ENCODE assay signal across 20 mouse cellular contexts in genomic region chr19:55095547-55095946, GRCm38 (mm10). TPM values are rescaled to one million over a fixed set of nuclear protein-coding genes. Genes with fewer than 3 reads are reported as not detected.
DNase-seq lines count a peak whose midpoint lies in the region; ATAC-seq and TF ChIP-seq lines count a peak whose summit lies in the region.
"Had no signal": no experiment of that assay in that cellular context is flagged by ENCODE, and none has a peak within 500 bp of the region (broad histone marks: within the 10 kb centered on the region; RNA-seq: fewer than 3 reads in every experiment).

No protein-coding gene starts in this region.

- no peaks in the 10 kb centered on the region for H3K9me3 ChIP-seq in forebrain, embryonic 13.5 days (replicated peaks)
- H3K9me3 ChIP-seq: embryonic facial prominence, embryonic 15.5 days; forebrain, embryonic 10.5 days; limb, embryonic 15.5 days; neural tube, embryonic 13.5 days had no signal

- H3K4me2 ChIP-seq in forebrain, embryonic 13.5 days = no peak overlapping the region
- H3K4me2 ChIP-seq: embryonic facial prominence, embryonic 15.5 days; limb, embryonic 15.5 days; neural tube, embryonic 13.5 days had no signal

- H3K27me3 ChIP-seq in forebrain, embryonic 13.5 days = no peaks in the 10 kb centered on the region
- H3K27me3 ChIP-seq: embryonic facial prominence, embryonic 15.5 days; limb, embryonic 15.5 days; neural tube, embryonic 13.5 days; Patski had no signal

- H3K36me3 ChIP-seq in forebrain, embryonic 13.5 days (ENCODE audit: poor library complexity, severe bottlenecking) = peaks cover 27% of the 10 kb centered on the region

- no peak for ATAC-seq in forebrain, embryonic 13.5 days
- ATAC-seq: CD4-positive, CD25-positive, alpha-beta regulatory T cell, adult 4 months; Patski had no signal

- H3K4me1 ChIP-seq in brown adipose tissue, adult 24 weeks (ENCODE audit: control insufficient read depth, insufficient read depth, insufficient read length, low read length) = peaks cover 2% of the 10 kb centered on the region; the same call in 1 of the 2 replicates
- H3K4me1 ChIP-seq in forebrain, embryonic 13.5 days = peaks cover 16% of the 10 kb centered on the region

- no peak for TF ChIP-seq CTCF in layer of hippocampus, adult 2 months (conservative IDR thresholded peaks at IDR 0.05)

- H3K27ac ChIP-seq in layer of hippocampus, adult 2 months = peak overlapping the region; percentile 5; the same call in 1 of the 2 replicates
- peak overlapping the region; percentile 98 for H3K27ac ChIP-seq in brown adipose tissue, adult 24 weeks (replicated peaks; ENCODE audit: low read depth, low read length)
- H3K27ac ChIP-seq in forebrain, embryonic 13.5 days = no peak overlapping the region
- H3K27ac ChIP-seq: embryonic facial prominence, embryonic 15.5 days; forebrain, embryonic 10.5 days; limb, embryonic 15.5 days; neural tube, embryonic 13.5 days had no signal

- H3K4me3 ChIP-seq in layer of hippocampus, adult 2 months = no peak overlapping the region
- H3K4me3 ChIP-seq in brown adipose tissue, adult 24 weeks (ENCODE audit: insufficient read depth, low read depth, low read length) = peak overlapping the region; percentile 9
- H3K4me3 ChIP-seq in forebrain, embryonic 13.5 days = no peak overlapping the region
- H3K4me3 ChIP-seq: embryonic facial prominence, embryonic 15.5 days; forebrain, embryonic 10.5 days; limb, embryonic 15.5 days; neural tube, embryonic 13.5 days had no signal

- WGBS in forebrain, embryonic 13.5 days = 88% methylated on average over 7 of the region's 7 CpGs

- H3K9ac ChIP-seq in forebrain, embryonic 13.5 days = no peak overlapping the region
- H3K9ac ChIP-seq: embryonic facial prominence, embryonic 15.5 days; limb, embryonic 15.5 days; neural tube, embryonic 13.5 days had no signal

- DNase-seq in adrenal gland, postnatal 14 days = peak; percentile 37
- no peak for DNase-seq in adrenal gland, adult 18-20 months (ENCODE audit: low spot score in 2 of 2)
- DNase-seq in heart, postnatal 10 days = peak; percentile 44 to 58
- DNase-seq in heart, postnatal 25 days (ENCODE audit: low spot score) = no peak
- DNase-seq in layer of hippocampus, adult 2 months (ENCODE audit: low spot score in 2 of 2) = no peak
- DNase-seq in layer of hippocampus, adult 8-10 months (ENCODE audit: low spot score in 2 of 2) = no peak
- DNase-seq: cerebellum, adult 2 months; cerebellum, postnatal 36 days; kidney, adult 11 months; midbrain, embryonic 14.5 days; thymus, adult 18-20 months; thymus, postnatal 4 days had no signal

- intact Hi-C loops in heart, postnatal 10 days (cut with DNase I) = no loop called here
- intact Hi-C loops in heart, postnatal 25 days (cut with DNase I) = no loop called here

RNA-seq across cellular contexts. Expression of gene Gpam, which starts 31.5 kb away (rescaled TPM):
- total RNA-seq in adrenal gland, postnatal 14 days (2021) = 232 and 288 TPM in 2 replicates
- 100 to 1,000 TPM in 1 of 2 experiments, 10 to 100 TPM in 1; 87.8 to 419 TPM for total RNA-seq in adrenal gland, adult 18-20 months (2021)
- total RNA-seq in heart, postnatal 10 days (2021) = 100 to 1,000 TPM; 128 to 164 TPM
- 100 to 1,000 TPM; 143 to 173 TPM for total RNA-seq in heart, postnatal 25 days (2021)
- total RNA-seq in layer of hippocampus, adult 2 months (2021) = 10 to 100 TPM; 40.9 to 44.5 TPM
- total RNA-seq in layer of hippocampus, adult 8-10 months (2022) = 10 to 100 TPM; 47.2 to 72.0 (median 60.2) TPM
- polyA plus RNA-seq in brown adipose tissue, adult 24 weeks (2012; ENCODE audit: insufficient read depth, insufficient read length, missing spikeins) = 110 and 122 TPM in 2 replicates
- 14.1 and 17.6 TPM in 2 replicates for polyA plus RNA-seq in forebrain, embryonic 13.5 days (2015; fragmentation: Nextera tagmentation; extraction: Ambion mirVana)

Comparison
In these comparisons a context has a peak if more than half of its experiments do, and no peak if none do; other contexts are left out.
1. DNase-seq: peak in adrenal gland, postnatal 14 days (single experiment) and heart, postnatal 10 days (2 of 2); none in adrenal gland, adult 18-20 months (0 of 2), heart, postnatal 25 days (single experiment), layer of hippocampus, adult 2 months (0 of 2) and layer of hippocampus, adult 8-10 months (0 of 2).